Mouse (Mus musculus) spleen, postnatal 14 days (tissue): ENCODE data around the gene Myl12a.

Experiments used
- DNase-seq, 2 experiments: peaks; one replicate each; pipeline ENCODE4 v3.0.0; 2021 to 2022; ENCODE audit warnings: low spot score in 2 of 2

The Myl12a gene

DNA sequence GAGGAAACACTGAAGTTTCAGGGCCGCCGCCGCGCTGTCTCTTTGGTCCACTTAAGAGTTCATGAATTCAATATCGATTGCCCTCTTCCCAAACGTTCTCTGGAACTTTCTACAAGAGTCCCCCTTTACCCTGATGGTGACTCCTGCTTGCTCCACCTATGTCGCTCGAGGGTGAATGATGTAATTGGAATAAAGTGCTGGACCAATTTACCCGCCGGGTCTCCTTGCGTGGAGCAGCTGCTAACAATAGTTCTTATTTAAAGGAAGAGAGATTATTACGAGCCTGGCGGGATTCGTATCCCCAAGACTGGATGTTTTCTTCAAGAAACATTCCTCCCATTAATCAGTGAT, at the start of gene Myl12a:
Myl12a (minus strand) TSS at position 135 of the 351 bp plus-strand sequence.
- DNase-seq = no peak

DNA sequence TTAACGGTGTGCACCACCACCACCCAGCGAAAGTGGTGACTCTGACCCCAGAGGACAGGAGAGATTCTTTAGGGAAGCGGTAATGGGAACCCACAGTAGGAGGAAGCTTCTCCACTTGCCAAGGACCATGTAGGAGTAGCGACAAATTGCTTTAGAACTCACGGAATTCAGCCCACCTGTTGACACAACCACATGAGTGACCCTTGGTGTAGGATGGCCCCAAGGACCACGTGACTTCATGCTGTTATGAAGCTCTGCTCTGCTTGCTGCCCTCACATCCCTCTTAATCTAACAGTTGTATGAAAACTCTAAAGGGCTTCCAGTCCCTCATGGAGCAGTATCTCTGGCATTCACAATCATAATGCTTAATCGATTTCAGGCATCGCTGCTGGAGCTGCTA, 46.6 kb upstream of the Myl12a start:
- no peak for DNase-seq

DNA sequence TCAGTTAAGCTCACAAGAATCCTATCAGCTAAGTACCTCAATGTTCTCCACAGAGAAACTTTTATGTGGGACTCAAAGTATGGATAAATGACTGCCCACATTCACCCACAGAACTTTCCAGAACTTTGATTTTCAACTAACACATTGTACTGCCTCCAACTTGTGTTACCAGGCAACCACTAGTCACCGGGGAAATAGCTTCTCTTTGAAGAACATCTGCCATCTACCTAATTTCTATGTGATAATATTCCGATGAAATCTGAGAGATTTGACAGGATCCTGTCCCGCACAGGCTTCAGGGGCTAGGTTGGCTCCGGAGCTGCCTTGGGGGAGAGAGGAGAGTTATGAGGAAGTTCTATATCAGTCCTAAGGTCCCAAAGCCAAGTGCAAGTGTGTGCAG, 44.2 kb upstream of the Myl12a start:
- DNase-seq = no peak

DNA sequence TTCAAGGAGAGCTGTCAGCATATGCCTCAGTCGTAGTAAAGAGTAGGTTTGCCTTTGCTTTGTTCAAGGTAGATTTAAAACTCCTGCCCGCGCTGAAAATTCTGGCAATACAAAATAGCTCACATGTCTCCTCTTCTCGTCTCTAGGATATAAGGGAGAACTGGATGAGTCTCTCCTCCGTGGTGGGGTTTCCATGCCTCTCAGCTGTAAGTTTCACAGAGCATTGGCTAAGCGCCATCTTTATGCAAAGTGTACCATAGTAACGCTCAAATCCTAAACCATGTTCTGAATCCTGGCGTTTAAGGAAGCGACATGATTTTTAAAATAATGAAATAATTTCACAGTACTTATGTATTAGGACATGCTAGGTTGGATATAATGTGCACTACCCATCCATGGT, 42.9 kb upstream of the Myl12a start:
- no peak for DNase-seq

DNA sequence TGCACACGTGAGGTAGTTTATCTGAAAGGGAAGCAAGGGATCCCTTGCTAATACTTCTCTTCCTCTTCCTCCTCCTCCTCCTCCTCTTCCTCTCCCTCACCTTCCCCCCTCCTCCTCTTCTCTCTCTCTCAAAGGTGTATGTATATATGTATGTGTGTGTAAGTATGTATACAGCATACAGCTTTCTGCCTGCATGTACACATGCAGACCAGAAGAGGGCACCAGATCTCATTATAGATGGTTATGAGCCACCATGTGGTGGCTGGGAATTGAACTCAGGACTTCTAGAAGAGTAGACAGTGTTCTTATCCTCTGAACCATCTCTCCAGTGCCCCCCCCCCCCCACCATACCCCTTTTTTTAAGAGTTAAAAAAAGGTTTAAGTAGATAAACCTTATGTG, 40.0 kb upstream of the Myl12a start:
- no peak for DNase-seq

DNA sequence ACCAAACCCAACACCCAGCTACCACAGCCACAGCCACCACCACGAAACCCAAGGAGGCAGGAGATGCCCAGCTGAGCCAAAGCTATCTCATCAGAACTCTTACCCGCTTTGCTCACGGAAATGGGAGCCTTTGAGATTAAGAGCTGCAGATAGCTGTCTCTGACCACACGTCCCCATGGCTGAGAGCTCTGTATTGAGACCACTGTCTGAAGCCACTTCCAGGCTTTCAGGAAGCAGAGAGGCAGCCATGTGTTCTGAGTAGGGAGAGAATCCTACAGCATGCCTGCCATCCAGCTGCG, 37.9 kb upstream of the Myl12a start:
- no peak for DNase-seq

DNA sequence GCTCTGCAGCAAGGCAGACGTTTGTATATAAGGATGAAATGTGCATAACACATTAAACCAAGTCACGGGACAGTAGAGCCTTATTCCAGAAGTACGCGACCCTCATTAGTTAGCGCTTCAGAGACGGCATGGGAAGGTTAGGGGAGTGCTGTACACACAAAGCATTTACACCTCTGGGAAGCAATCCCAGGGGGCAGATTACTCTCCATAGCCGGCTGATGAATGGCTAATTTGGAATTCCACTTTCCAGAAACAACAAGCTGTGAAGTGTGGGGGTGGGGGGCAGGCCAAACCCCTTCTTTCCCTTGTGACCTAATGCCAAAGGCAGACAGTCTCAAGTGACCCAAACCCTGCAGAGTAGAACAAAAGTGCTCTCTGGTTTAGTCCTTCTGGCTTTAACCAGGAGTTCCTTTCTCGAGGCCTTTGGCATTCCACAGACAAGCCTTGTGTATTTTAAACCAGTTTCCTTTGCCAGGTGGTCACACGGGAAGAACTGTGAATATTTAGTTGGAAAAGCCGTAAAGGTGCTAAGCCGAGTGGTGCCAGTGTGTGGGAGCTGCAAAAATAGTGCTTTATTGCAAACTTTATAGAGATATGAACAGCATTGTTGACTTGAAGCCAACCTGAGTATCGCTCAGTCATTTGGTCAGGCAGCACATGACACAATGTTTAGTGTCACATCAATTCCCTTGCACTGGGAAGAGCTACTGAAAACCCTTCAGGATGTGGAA, 37.3 kb upstream of the Myl12a start:
- no peak for DNase-seq

DNA sequence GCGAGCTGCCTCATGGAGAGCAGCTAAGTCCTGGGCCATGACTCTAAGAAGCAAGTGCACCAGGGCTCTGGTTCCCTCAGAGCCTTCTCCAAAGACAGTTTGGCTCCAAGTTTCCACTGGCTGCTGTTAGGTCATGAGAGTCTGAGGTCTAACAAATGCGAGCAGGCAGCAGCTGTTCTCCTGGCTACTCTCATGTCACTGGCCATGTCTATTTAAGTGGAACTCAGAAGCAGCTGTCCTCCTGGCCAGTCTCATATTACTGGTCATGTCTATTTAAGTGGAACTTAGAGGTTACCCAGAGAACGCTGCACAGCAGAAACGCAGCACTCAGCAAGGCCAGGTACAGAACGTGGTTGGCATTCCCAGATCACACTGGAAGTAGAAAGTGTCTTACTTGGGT, 36.1 kb upstream of the Myl12a start:
- no peak for DNase-seq

DNA sequence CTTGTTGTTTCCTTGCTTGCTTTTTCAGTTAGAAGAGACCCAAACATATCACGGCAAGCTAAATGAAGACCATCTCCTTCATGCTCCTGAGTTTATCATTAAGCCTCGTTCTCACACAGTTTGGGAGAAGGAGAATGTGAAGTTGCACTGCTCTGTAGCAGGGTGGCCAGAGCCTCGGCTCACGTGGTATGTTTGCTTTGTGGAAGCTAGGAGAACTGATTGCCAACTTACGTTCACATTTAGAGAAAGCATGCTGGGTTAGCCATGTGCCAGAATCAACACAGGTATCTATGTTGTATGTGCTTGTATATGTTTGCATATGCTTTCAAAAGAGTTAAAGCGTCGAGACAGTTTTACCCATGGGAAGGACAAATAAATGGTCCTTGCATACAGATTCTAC, 34.5 kb upstream of the Myl12a start:
- no peak for DNase-seq

DNA sequence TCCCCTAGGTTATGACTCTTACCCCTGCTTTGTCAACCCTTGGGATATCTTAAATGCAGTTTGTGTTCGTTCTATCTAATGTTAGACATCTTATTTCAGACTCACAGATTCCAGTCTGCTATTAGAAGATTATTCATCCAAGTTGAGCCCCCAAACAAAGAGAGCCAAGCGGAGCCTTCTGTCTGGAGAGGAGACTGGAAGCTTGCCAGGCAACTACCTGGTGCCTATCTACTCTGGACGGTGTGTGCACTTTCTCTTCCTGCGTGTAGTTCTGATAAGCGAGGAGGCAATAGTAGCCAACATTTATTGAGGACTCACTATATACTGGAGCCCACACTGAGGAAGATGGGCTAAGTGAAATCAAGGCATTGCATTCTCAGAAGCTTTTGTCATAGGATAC, 31.8 kb upstream of the Myl12a start:
- DNase-seq = no peak

DNA sequence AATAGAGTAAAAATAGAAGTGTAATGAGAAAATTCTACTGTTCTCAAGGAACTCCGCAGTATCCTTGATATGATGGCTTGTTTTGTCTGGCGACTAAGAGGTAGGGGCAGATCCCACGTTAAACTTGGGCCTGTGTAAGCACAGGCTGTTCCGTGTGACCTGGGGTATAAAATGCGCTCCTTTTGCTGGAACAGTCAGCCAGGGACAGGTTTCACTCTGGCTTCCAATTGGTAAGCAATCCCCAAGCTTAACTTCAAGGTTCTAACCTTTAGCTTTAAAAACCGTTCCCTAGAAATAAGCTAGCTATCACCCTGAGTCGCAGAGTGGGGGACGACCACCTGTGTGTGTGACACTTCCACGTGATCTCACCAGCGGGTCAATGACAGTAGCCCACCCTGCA, 30.0 kb upstream of the Myl12a start:
- no peak for DNase-seq

DNA sequence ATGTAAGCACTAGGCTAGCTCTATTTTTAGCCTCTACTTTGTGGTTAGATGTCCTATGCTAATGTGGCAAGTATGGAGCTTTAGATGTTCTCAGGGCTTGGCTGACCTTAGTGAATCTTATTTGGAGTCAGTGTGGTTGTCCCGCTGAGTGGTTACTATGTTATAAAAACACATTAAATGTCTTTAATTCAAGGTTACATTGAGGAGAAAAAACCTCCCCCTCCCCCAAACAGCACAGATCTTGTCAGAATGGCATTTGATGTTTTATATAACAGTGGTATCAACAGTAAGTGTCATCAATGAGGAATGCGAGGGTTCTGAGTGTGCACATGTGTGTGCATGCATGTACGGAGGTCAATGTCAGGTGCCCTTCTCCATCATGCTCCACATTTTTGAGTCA, 24.5 kb upstream of the Myl12a start:
- no peak for DNase-seq

DNA sequence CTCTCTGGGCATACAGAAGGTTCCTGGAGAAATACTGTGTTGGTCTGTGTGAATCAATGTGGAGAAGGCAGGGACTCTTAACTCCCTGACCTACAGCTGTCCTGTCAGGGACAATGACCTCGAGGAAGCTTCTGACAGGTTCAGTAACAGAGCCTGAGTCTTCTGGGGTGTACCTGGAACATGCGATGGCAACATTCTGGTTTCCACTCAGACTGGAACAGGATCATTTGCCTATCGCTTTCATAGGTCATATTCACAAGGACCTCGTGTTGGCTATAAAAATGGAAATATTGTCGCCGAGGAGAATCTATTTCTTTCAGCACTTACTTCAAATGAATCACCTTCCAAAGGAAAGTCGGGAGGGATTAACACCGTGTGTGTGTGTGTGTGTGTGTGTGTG, 23.2 kb upstream of the Myl12a start:
- DNase-seq = no peak

DNA sequence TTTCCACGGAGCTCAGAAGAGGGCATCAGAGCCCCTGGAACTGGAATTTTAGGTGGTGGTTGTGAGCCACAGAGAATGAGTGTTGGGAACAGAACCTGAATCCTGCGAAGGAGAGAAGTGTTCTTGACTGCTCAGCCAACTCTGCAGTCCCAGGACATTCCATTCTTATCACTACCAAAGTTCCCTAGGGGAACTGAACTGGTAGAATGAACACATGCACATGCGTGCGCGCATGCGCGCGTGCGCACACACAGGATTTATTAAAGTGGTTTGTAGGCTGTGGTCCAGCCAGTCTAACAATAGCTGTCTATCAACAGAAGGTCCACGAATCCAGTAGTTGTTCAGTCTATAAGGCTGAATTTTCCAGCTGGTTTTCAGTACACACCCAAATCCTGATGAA, 21.4 kb upstream of the Myl12a start:
- no peak for DNase-seq

DNA sequence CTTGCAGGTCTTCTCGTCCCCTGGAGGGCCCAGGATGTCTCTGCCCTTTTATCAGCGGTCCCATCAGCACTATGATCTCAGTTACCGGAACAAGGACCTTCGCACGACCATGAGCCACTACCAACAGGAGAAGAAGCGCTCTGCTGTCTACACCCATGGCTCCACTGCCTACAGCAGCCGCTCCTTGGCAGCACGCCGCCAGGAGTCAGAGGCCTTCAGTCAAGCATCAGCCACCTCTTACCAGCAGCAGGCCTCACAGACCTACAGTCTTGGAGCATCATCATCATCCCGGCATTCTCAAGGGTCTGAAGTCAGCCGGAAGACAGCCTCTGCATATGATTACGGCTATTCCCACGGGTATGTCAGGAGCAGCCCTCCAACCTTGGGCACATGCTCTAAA, 20.2 kb upstream of the Myl12a start:
- DNase-seq = no peak

DNA sequence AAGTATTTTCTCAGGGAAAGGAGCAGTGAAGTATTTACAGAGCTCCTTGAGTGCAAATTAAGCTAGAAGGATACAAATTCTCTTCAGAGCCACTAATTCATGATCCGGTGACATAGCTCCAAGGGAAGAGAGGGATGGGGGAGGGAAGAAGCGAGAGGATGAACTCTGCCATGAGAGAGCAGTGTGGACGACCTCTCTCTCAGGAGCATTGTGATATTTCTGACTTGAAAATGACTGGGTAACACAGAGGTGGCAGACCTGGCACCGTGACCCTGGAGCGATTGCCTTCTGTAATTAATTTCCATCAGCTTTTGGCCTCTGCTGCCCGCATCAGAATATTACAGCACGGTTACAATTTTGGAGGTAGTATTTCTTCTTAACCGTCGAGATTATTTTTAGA, 17.2 kb upstream of the Myl12a start:
- DNase-seq = no peak

DNA sequence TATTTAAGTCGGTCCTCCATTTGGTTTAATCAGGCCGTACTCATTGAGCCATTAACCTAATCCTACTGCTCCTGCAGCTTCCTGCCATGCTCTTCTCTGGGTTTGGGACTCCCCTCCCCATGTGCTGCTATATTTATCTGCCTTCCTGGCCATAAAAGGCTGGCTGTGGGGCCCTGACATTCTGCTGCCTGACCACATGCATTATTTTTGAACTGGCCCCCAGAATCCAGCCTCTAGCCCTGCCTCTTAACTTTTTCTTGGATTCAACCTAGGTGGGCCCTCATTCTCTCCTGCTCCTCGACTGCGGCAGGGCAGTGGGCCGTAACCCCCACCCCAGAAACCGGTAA, 16.6 kb upstream of the Myl12a start:
- DNase-seq = no peak

DNA sequence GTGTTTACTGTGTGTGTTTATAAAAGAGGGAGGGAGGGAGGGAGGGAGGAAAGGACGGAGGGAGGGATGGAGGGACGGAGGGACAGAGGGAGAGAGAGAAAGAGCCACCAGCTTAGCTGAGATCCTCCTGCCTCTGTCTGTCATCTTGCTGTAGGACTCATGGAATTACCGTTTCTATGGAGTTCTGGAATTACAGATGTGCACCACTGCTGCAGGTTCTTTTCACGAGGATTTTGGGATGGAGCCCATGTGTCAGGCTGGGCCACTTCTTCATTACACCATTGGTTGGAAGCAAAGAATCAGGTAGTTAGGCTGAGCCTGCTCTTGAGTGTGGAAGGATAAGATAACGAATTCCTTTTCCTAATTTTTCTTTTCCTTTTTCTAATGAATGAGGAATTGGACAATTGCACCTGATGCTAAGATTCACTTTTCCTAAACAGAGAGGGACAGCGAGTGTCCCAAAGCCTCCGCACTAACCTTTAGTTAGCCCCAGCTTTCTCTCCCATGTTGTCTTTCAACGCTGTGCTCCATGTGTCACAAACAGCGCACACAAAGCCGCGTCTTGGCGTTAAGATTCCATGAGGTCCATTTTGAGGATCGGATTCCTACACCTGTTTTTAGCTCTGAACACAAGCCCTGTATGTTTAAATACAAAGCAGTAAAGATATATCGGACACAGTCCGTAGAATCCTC, 16.1 kb upstream of the Myl12a start:
- no peak for DNase-seq

DNA sequence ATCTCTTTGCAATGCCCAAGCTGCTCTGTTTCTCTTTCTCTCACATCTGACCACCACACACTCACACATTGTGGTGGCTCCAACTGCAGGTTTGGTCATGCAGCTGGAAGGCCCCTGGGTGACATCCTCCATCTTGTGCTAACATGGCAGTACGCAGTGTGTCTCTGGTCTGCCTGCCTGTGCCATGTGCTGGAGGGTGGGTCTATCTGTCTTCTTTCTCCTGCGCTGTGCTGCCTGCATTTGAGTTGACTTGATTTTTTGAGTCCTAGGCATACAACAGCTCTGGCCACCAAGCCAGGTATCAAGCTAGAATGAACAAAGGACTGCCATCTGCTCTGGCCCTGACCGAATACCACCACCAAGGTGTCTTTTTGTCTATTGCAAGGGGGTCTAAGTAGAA, 15.5 kb upstream of the Myl12a start:
- DNase-seq = no peak

DNA sequence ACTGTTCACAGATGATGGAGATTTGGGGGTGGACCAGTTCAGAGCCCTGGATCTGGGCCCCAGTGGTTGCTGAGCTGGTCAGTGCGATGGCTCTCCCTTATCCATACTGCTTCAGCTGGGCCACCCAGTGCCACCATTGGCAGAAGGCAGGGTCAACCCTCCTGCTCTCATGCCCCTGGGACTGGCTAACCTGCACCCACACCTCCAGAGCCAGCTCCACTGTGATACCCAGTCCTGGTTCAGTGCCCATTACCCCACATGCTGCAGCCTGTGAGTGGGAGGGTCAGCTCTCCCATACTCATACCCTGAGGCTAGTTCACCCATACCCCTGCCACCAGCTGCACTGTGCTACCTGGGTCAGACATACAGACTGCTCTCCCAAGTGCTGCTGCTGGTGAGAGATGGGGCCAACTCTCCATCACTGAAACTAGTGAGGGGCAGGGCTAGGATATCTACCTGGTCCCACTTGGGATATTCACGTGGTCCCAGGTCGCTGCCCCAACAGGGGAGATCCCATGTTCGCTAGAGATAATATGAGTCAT, 14.8 kb upstream of the Myl12a start:
- no peak for DNase-seq

DNA sequence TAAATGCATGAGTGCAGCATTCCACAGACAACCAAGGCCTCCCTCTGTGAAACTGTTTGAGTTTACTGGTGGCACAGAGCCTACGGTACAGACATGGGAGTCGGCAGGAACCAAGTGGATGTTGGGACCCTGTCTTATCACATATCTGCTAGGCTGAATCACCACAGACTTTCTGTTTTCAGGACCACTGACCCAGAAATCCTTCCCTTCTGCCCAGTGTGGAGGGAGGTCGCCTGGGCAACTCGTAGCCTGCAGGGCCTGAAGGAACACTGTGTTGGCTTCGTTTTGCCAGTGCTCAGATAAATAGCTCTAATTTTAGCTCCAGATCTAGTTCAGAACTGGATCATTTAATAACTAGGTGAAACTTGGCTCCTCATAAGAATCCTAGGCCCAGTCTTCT, 12.2 kb upstream of the Myl12a start:
- no peak for DNase-seq

DNA sequence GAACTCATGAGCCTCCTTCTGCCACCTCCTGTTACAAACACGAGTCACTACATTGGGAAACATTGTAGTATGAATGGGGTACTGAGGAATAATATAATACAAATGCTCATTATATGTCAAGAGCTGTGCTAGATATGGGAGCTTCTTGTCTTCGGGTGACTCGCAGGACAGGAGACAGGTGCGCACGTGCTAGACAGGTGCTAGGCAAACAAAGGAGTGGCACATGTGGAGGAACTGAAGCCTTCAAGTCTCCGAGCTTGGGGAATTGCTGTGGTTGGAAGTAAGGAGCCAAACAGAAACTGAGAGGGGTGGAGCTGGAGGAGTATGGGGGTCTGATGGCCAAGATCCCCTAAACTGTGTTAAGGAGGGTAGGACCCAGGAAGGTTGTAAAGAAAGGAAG, 10.4 kb upstream of the Myl12a start:
- DNase-seq = no peak

DNA sequence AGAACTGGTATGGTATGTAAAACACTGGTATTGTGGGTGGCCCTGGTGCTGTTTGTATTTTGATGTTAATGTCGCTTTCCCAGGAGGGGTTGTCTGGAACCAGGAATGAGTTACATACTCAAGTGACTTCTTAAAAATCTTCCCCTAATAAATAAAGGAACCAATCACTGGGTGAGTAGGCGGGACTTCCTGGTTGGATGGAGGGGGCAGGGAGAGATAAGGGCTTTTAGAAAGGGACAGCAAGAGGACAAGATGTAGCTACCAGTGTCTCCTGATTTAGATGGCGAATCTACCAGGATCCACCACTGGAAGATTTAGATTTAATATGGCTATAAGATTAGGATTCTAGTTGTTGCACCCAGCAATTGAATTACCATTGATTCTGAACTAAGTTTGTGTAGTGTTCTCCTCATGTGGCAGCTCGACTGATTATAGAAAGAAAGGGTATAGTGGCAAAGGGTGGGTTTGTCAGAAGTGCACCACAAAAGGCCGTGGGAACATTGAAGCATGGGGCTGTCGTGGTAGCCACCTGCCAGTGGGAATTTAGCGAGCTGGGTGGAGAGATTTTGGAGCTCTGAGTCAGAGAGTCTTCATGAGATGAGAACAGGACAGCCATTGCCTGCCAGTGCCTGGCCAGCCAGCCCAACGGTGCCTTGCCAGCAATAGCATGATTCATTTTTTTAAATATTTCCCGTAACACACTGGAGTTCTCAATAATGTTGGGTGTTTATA, 9.4 kb upstream of the Myl12a start:
- DNase-seq = no peak
